Mouse (Mus musculus): ENCODE measurements around the gene Ly6g6c.

DNA sequence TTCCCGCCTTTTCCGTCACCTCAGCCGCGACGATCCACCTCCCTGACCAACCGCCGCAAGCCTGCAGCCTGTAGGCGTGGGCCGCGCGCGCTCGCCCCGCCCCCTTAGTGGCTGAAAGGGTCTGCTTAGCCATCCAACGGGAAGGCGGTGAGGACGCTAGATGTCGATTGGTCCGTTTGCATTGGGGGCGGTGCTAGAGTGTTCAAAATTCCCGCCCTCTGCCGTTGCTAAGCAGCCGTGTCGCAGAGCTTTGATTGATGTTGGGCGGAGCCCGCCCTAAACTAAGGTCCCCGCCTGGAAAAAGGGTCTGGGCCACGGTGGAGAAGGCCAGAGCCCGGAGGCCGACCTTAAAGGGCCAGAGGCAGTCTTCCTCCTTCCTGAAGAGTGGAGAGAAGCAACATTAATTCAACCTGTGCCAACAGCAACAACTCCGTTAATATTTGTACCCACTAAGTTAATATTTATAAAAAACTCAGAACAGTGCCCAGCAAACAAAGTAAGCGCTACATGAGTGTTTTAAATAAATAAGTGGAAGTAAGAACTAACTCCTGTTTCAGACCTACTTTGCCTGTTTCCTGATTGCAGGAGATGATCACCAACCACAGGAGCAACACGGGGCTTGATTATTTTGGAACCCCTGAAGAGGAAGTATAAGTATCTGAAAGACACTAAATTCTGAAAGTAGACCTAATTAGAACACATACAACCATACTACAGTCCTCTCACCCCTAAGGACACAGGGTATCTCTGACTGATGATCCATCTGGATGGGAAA, 18.3 kb upstream of the Ly6g6c start, which contains the start of gene Msh5:
- no peak for TF ChIP-seq POLR2A (IDR thresholded peaks at IDR 0.05; ENCODE audit: borderline replicate concordance, low read depth, low read length)
- TF ChIP-seq CTCF (IDR thresholded peaks at IDR 0.05; ENCODE audit: low read depth, low read length): no peak
